Mouse (Mus musculus): Measurements from ENCODE around the gene Zfp746.
A peak's percentile ranks its signal among the peaks of the same experiment; 100 is the strongest.
"Not testable (repeated sequence)": the region's sequence is repeated elsewhere in the genome, so short reads cannot be mapped to it uniquely, and the experiment has no call there.

Zfp746 gene

DNA sequence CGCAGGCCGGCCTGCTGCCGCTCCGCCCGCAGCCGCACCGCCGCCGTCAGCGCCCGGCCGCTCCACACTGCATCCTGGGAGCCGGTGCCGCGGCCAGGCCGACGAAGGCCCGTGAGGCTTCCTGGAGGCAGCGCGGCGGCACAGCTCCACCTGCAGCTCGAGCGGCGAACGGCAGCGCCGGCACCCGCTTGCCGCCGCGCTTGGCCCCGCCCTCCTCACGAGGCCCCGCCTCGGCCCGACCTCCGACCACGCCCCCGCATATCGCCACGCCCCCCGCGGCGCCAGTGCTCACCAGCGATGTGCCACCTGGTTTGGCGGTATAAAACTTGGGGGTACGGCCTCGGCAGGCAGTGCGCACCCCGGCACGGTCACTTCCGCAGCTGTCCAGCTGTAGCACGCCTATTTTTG is at the start of gene Zfp746:
Gene Zfp746 (minus strand): TSS at position 123 of the 408 bp plus-strand sequence.
- peak; percentile 72 to 89 for DNase-seq (ENCODE audit: low spot score in 2 of 2)

DNA sequence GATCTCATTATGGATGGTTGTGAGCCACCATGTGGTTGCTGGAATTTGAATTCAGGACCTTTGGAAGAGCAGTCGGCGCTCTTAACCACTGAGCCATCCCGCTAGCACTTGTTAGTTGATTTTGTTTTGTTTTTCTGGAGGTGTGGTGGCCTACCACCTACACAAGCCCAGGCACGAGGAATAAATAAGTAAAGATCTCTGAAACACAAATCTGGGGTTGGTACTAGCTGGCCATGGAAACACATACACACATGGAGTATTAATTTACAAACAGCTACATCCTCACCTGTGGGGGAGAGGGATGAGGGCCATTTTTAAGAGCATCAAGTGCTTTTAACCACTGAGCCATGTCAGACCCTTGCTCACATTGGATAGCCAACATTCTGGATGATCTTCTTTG is 34.7 kb upstream of the Zfp746 start:
- DNase-seq (ENCODE audit: low spot score in 2 of 2) = not testable (repeated sequence)

DNA sequence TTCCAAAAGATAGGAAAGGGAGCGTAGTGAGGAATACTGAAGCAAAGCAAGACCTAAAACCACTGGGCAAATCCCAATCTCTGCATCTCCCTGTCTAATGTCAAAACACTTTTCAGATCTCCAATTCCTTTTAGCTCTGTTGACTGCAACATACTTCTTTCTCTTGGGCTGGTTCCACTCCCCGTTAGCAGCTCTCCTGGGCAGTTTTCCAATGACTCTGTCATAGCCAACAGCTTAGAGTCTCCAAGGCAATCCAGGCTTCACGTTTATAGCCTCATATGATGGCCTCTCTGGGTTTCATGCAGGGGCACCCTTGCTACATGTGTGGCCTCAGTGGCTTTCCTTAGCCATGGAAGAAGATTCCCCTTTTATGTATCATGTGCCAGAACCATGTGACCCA is 29.6 kb upstream of the Zfp746 start:
- DNase-seq (ENCODE audit: low spot score in 2 of 2) = peak in 1 of 2 experiments; percentile 16

GRCm38 (mm10) chr6:48086957-48087715 is 743 bp upstream of the Zfp746 start:
- DNase-seq (ENCODE audit: low spot score in 2 of 2) = no peak

GRCm38 (mm10) chr6:48085521-48086404 is 630 bp downstream of the Zfp746 start:
- peak in 1 of 2 experiments; percentile 42 for DNase-seq (ENCODE audit: low spot score in 2 of 2)

DNA sequence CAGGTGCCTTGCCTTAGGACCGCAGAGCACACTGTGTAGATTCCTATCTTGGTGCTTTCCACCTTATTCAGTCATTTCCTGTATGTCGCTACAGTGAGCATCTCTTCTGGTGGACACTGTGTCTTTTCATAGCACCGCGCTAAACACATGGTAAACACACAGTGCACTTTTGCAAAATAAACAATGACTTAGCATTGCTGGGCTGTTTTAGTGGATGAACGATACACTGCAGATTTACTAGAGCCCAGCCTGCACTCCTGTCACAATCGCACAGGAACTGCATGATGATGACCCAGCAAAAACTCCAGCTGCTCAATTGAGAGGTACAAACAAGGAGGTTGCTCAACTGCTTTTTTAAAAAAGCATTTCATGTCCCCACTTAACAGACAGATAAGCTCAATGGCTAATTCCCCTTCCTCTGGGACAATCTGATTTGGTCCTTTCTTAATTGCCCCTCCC is 2.6 kb downstream of the Zfp746 start:
- no peak for DNase-seq (ENCODE audit: low spot score in 2 of 2)

GRCm38 (mm10) chr6:48081952-48082351 is 4.4 kb downstream of the Zfp746 start:
- DNase-seq (ENCODE audit: low spot score in 2 of 2) = no peak

DNA sequence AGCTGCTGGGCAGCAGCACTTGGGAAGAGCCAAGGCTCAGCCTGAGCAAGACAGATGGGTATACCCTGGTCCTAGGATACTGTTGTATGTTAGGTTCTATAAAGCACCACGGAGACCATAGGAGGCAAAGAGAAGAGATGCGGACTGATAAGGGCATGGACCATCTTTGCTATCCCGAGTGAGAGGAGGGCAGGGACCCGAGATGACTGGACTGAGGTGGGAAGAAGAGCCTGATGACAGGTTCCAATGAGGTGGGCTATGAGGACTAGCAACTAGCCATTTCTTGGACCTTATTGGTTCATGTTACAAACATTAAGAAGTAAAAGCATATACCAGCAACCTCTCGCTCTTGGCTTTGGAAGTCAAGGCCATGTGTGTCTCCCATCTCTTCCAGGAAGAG is 5.4 kb downstream of the Zfp746 start:
- DNase-seq (ENCODE audit: low spot score in 2 of 2) = no peak

DNA sequence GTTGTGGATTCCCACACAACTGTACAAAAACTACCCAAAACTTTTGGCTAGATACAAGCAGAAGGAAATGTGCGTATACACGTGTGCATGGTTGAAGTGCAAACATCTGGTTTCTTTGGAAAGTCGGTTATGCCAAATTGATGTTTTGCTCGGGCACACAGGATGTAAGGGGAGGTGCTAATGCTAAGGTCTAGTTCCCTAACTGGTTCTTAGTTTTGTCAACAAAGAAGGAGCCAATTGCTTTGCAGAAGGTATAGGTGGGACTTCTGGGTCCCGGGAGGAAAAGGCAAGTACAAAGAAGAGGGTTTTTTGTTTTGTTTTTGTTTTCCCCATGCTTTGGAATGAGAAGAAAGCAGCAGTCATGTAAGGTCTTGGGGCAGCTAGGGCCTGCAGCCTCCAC is 13.1 kb downstream of the Zfp746 start:
- DNase-seq (ENCODE audit: low spot score in 2 of 2) = no peak

- no peak for DNase-seq (ENCODE audit: low spot score in 2 of 2)
Observed at GRCm38 (mm10) chr6:48067492-48067891, 18.9 kb downstream of the Zfp746 start.

- DNase-seq (ENCODE audit: low spot score in 2 of 2) = no peak
Observed at GRCm38 (mm10) chr6:48065587-48066075, 20.8 kb downstream of the Zfp746 start.

GRCm38 (mm10) chr6:48064451-48064850 is 21.9 kb downstream of the Zfp746 start:
- DNase-seq (ENCODE audit: low spot score in 2 of 2) = no peak

DNA sequence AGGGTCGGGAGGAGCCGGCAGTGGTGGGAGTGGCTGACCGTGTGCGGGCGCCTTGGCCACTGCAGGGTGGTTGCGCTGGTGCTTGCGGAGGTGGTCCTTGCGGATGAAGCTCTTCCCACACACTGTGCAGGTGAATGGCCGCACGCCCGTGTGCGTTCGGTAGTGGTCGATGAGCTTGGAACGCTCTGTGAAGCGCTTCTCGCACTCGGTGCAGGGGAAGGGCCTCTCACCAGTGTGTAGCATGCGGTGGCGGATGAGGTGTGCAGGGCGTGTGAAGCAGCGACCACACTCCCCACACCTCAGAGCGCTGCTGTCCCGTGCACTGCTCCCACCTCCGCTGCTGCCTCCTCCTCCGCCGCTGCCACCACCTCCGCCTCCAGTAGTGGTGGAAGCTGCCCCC is 22.5 kb downstream of the Zfp746 start:
- no peak for DNase-seq (ENCODE audit: low spot score in 2 of 2)

- no peak for DNase-seq (ENCODE audit: low spot score in 2 of 2)
Observed at GRCm38 (mm10) chr6:48060895-48061294, 25.5 kb downstream of the Zfp746 start.

DNA sequence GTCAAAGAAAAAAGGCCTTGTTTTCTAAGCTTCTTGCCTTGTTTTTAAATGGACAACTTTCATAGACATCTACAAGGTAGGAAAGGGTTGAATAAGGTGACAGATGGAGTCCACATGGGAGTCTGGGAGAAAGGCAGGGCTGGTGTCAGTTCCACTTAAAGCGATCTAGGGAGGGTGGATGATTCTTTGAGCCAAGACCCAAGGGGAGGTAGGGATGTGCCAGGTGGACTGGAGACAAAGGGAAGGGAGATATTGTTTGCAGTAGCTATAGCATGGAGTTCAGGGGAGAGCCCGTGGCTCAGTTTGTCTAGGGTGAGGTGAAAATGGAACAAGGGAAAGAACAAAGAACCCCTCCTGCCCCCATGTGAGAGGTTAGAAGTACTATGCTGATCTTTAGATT is 26.0 kb downstream of the Zfp746 start:
- DNase-seq (ENCODE audit: low spot score in 2 of 2) = no peak

DNA sequence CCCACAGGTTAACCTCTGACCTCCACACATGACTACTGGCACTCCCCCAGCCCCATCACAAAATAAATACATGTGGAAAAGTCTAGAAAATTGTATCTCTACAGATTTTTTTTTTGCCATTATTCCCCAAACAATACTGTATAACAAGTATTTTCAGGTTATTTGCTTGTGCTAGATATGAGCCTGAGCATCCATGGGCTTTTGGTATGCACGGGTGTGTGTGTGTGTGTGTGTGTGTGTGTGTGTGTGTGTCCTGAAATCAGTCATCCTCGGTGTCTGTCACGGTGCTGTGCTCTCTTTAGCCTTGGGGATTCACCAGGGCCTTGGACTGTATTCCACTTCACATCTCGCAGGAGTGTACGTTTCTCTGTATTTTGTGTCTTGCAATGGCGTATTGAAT is 34.3 kb downstream of the Zfp746 start:
- no peak for DNase-seq (ENCODE audit: low spot score in 2 of 2)

DNA sequence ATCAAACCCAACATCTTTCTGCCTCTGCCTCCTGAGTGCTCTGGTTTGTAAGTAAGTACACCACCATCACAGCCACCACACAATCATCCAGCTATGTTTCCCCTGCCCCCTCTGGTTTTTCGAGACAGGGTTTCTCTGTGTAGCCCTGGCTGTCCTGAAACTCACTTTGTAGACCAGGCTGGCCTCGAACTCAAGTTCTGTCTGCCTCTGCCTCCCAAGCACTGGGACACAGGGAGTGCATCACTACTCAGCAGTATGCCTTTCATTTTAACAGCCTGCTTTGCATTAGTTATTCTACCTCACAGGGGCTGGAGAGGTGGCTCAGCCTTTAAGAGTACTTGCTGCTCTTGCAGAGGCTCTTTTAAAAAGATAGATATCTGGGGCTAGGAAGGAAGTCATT is 34.7 kb downstream of the Zfp746 start:
- DNase-seq (ENCODE audit: low spot score in 2 of 2) = no peak

GRCm38 (mm10) chr6:48049273-48050065 is 36.9 kb downstream of the Zfp746 start:
- DNase-seq (ENCODE audit: low spot score in 2 of 2) = no peak

- peak; percentile 52 to 70 for DNase-seq (ENCODE audit: low spot score in 2 of 2)
Observed at GRCm38 (mm10) chr6:48048426-48049272, 37.7 kb downstream of the Zfp746 start, which contains the start of gene Zfp777. TSS of gene Zfp777 (minus strand) at chr6:48048911.

- no peak for DNase-seq (ENCODE audit: low spot score in 2 of 2)
Observed at GRCm38 (mm10) chr6:48047450-48048351, 38.7 kb downstream of the Zfp746 start.
